Mouse (Mus musculus) liver, postnatal 0 days (tissue): ENCODE data around the gene Kcnj15. TPM values are rescaled to one million over a fixed set of nuclear protein-coding genes. Genes with fewer than 3 reads are reported as not detected.

Experiments used
- ATAC-seq: fragments of 200-750 bp; cut with Nextera tagmentation; 2 replicates; pipeline ENCODE4 v1.8.0; 2017; ENCODE audit warnings: mild to moderate bottlenecking, moderate library complexity
- DNase-seq: peaks from one replicate; pipeline ENCODE4 v3.0.0-alpha.2; 2016
- H3K27ac ChIP-seq: fragments of 300-500 bp; sonication (generic); 2 replicates; pipeline ENCODE4 v1.5.1; 2014; ENCODE audit warnings: antibody characterized with exemption, moderate library complexity, mild to moderate bottlenecking, low read depth
- H3K27me3 ChIP-seq: fragments of 300-500 bp; sonication (generic); 2 replicates; pipeline ENCODE4 v1.6.1; 2014; ENCODE audit warnings: low read length, control low read depth, mixed read lengths; ENCODE audit not compliant: insufficient read depth
- H3K36me3 ChIP-seq: fragments of 300-500 bp; sonication (generic); replicated peaks from 2 replicates; pipeline ENCODE4 v1.6.1; 2014; ENCODE audit warnings: mild to moderate bottlenecking, control low read depth, low read length, moderate library complexity, mixed read lengths; ENCODE audit not compliant: insufficient read depth
- H3K4me1 ChIP-seq: fragments of 300-500 bp; sonication (generic); 2 replicates; pipeline ENCODE4 v1.6.1; 2014; ENCODE audit warnings: antibody characterized with exemption, mild to moderate bottlenecking, control low read depth; ENCODE audit not compliant: insufficient read depth
- H3K4me2 ChIP-seq: fragments of 300-500 bp; sonication (generic); 2 replicates; pipeline ENCODE4 v1.6.1; 2014; ENCODE audit warnings: low read depth, mild to moderate bottlenecking, low read length, moderate library complexity, mixed read lengths
- H3K4me3 ChIP-seq: fragments of 300-500 bp; sonication (generic); 2 replicates; pipeline ENCODE4 v1.5.1; 2014; ENCODE audit warnings: low read depth, low read length
- H3K9ac ChIP-seq: fragments of 300-500 bp; sonication (generic); replicated peaks from 2 replicates; pipeline ENCODE4 v1.6.1; 2014; ENCODE audit warnings: mild to moderate bottlenecking, moderate library complexity
- H3K9me3 ChIP-seq: fragments of 300-500 bp; sonication (generic); 2 replicates; pipeline ENCODE4 v1.6.1; 2016; ENCODE audit warnings: mild to moderate bottlenecking, control low read depth, low read length, mixed read lengths
- CTCF ChIP-seq: sonication (generic); IDR thresholded peaks from 2 replicates; pipeline ENCODE4 v1.5.1; 2016; ENCODE audit warnings: antibody characterized with exemption, low read depth
- EP300 ChIP-seq: IDR thresholded peaks from 2 replicates; pipeline ENCODE4 v1.6.1; 2016; ENCODE audit warnings: antibody characterized with exemption, low read depth, mild to moderate bottlenecking
- WGBS: fragments of 180-500 bp; shearing (Covaris S2); extraction: QIAGEN DNeasy Blood & Tissue Kit; methylation state at CpG from one replicate; pipeline ENCODE4 v1.1.7; 2014; ENCODE audit not compliant: insufficient replicate concordance; 5-methylcytosine and 5-hydroxymethylcytosine counted together
- polyA plus RNA-seq: library from polyadenylated mRNA; unstranded; fragments of >200 nt; fragmentation: Nextera tagmentation; extraction: Ambion mirVana; gene quantifications from 2 replicates; pipeline ENCODE4 v1.2.1, GENCODE M21; 2015

Gene Kcnj15
- polyA plus RNA-seq, 1 experiment from 2014 or later = 0.25 TPM

DNA sequence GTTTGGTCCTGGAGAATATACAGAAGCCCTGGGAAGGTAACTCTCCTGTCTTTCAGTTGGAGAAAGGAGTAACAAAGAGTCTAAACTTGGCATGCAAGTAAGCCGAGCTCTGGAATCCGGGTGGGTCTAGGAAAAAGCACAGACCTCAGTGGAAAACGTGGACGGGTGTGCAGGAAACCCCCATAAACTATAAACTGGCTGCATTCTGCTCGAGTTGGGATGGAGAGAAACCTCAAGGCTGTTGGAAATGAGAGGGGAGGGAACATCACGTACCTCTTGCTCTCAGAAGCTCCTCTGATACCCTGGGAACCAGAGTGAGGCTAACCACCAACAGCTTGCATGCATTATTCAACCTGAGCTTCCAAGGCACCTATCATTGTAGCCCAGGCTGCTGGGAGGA is 12.3 kb downstream of the Kcnj15 start:
- WGBS = 58% methylated on average over 6 of the region's 6 CpGs
- no peak overlapping the region for H3K27ac ChIP-seq
- H3K27me3 ChIP-seq = no peaks in the 10 kb centered on the region
- H3K4me1 ChIP-seq = no peaks in the 10 kb centered on the region
- ATAC-seq (no peak), DNase-seq (no peak)
- no peak overlapping the region for H3K4me2 ChIP-seq
- no peaks in the 10 kb centered on the region for H3K36me3 ChIP-seq
- H3K9me3 ChIP-seq = no peaks in the 10 kb centered on the region
- TF ChIP-seq CTCF (no peak), EP300 (no peak)
- no peak overlapping the region for H3K4me3 ChIP-seq
- no peak overlapping the region for H3K9ac ChIP-seq

DNA sequence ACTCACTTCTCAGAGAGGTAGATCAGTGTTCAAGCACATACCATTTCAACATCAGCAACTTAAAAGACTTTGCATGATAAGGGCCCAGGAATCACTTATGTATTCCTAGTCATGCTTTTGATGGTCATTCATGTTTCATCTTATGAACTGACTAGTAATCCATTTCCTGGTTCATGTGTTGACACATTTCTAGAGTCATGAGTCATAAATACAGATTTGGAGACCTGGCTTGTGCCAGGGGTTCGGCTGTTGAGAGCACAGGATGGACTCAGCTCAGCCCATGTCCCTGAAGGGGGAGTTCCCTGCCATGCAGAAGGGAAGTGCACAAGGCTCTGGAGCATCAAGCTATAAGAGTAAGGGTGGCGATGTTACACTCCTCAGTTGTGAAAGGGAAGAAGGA is 15.7 kb downstream of the Kcnj15 start:
- H3K9me3 ChIP-seq = no peaks in the 10 kb centered on the region
- no peak overlapping the region for H3K4me2 ChIP-seq
- no peak overlapping the region for H3K9ac ChIP-seq
- no peaks in the 10 kb centered on the region for H3K4me1 ChIP-seq
- H3K4me3 ChIP-seq = no peak overlapping the region
- 63% methylated on average over 2 of the region's 2 CpGs for WGBS
- TF ChIP-seq EP300 (no peak), CTCF (no peak)
- no peaks in the 10 kb centered on the region for H3K27me3 ChIP-seq
- no peak overlapping the region for H3K27ac ChIP-seq
- DNase-seq = no peak
- ATAC-seq = no peak
- H3K36me3 ChIP-seq = no peaks in the 10 kb centered on the region

DNA sequence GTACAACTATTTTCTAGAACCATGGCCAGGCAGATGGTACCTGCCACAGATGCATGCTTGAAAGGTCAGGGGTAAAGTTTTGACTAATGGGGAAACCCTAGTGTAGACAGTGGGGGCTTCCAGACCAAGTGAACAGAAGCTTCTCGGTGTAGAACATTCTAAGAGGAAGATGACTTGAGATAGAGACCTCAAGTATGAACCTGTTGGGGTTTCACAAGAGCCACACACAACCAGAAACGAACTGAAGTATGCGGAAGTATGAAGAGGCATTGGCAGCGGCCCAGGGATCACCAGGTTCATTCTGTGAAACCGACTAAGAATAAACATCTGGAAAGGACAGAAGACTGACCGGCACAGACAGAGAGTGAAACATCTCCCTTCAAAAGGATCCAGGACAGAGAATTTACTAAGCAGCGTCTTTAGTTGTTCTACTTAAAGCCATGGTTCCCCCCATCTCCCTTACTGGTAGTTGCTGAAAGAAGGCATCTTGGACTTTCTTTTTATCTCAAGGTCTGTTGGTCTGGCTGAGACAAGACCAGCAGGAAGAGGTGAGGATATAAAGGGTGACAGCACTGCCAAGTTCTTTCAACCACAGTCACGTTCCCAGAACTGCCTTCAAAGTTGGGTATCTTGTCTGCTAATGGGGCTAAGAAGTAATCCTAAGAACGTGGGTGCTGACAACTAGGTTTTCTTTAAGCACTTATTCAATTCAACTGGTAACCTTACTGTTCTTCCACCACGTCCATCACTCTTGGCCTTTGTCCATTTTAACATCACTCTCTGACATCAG is 18.6 kb downstream of the Kcnj15 start:
- H3K4me3 ChIP-seq = no peak overlapping the region
- H3K27me3 ChIP-seq = no peaks in the 10 kb centered on the region
- DNase-seq = no peak
- H3K36me3 ChIP-seq = no peaks in the 10 kb centered on the region
- no peak overlapping the region for H3K9ac ChIP-seq
- ATAC-seq = no peak
- TF ChIP-seq CTCF = no peak
- TF ChIP-seq EP300 = no peak
- WGBS = 65% methylated on average over 10 of the region's 10 CpGs
- no peaks in the 10 kb centered on the region for H3K4me1 ChIP-seq
- H3K4me2 ChIP-seq = no peak overlapping the region
- no peak overlapping the region for H3K27ac ChIP-seq
- H3K9me3 ChIP-seq = no peaks in the 10 kb centered on the region

DNA sequence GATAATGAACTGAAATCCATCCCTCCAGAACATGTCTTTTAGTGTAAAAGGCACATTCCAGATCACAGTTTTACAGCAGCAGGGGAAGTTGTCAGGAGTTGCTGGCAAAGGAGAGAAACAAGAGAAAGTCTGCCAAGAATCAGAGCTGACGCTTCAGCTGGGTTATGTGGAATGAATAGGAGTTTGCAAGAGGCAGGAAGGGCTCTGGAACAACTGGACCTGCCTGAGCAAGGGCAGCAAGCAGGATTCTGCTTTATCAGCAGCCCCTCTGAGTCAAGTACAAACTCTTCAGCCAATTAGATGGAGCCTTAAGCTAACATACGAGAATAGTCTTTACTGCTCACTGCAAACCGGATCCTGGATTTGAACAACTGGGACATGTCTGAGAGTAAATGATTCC is 21.7 kb downstream of the Kcnj15 start:
- no peak for DNase-seq
- Histone ChIP-seq H3K27ac (no peak overlapping the region), H3K4me1 (no peaks in the 10 kb centered on the region), H3K9me3 (no peaks in the 10 kb centered on the region), H3K4me3 (no peak overlapping the region), H3K4me2 (no peak overlapping the region), H3K27me3 (no peaks in the 10 kb centered on the region), H3K36me3 (no peaks in the 10 kb centered on the region), H3K9ac (no peak overlapping the region)
- WGBS = 56% methylated on average over 3 of the region's 3 CpGs
- no peak for ATAC-seq
- TF ChIP-seq EP300 = no peak
- TF ChIP-seq CTCF = no peak

DNA sequence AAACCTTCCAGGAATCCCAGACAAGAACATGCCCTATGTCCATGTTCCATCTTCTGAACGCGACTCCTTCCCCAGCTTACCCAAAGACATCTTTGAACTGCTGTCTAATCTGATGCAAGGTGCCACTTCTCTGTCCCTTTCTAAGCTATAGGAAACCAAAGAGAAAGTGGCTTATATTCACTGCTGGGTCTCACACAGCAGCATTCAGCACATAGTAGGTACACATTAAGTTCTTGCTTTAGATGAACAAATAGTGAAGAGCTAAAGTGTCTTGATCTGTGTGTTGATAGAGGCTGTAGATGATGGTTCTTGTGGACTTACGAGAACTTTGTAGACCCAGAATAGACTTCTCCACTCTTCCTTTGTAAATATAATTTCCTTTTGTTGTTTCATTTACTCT is 23.0 kb downstream of the Kcnj15 start:
- no peaks in the 10 kb centered on the region for H3K36me3 ChIP-seq
- no peaks in the 10 kb centered on the region for H3K27me3 ChIP-seq
- TF ChIP-seq EP300 (no peak), CTCF (no peak)
- H3K9me3 ChIP-seq = no peaks in the 10 kb centered on the region
- no peak overlapping the region for H3K9ac ChIP-seq
- no peak overlapping the region for H3K4me2 ChIP-seq
- no peaks in the 10 kb centered on the region for H3K4me1 ChIP-seq
- H3K4me3 ChIP-seq = no peak overlapping the region
- WGBS = 84% methylated on average over 3 of the region's 3 CpGs
- no peak overlapping the region for H3K27ac ChIP-seq
- DNase-seq (no peak), ATAC-seq (no peak)

DNA sequence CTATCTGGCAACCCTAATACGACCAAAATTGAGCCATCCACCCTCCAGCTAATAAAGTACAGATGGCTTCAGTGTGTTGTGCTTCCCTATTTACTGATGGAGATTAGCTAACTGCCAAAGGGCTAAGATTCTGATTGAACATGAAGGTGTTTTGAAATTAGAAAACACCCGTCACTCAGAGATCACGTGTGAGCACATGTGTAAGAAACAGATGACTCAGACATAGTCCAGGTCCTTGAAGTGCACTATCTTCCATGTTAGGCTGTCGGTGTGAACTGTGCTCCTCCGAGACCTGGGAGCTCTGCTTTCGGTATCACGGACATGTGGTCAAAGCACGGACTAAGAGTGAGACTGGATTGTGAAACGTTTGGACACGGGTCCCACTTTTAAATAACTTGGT is 26.0 kb downstream of the Kcnj15 start:
- ATAC-seq = no peak
- 75% methylated on average over 10 of the region's 10 CpGs for WGBS

More for the DNA sequence above, 26.0 kb downstream of the Kcnj15 start:
- Histone ChIP-seq H3K27me3 (no peaks in the 10 kb centered on the region), H3K36me3 (no peaks in the 10 kb centered on the region), H3K9me3 (no peaks in the 10 kb centered on the region), H3K9ac (no peak overlapping the region), H3K4me1 (no peaks in the 10 kb centered on the region), H3K4me3 (no peak overlapping the region), H3K4me2 (no peak overlapping the region), H3K27ac (no peak overlapping the region)
- TF ChIP-seq EP300 (no peak), CTCF (no peak)
- DNase-seq = no peak
